Mouse (Mus musculus) embryo, embryonic 10 days (tissue): Measurements from ENCODE around the gene Ccn6.

Experiments used
- DNase-seq: peaks from one replicate; pipeline ENCODE4 v3.0.0-alpha.2; 2015; ENCODE audit warnings: low spot score

Gene Ccn6

DNA sequence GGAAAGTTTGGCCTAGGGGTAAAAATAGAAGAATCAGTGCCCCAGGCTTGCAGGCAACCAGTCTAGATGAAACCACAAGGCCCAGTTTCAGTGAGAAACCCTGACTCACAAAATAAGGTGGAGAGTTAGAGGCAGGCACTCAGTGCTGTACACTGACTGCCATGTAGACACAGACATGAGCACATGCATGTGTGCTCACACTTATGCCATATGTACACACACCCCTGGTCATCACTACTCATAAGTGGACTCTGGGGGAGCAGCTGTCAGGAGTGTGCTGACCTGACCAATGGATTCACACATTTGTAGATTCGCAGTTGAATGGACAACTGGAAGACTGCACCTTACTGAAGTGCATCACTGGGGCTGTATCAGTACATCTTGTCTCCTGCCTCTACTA, 2.2 kb downstream of the Ccn6 start:
- no peak for DNase-seq

DNA sequence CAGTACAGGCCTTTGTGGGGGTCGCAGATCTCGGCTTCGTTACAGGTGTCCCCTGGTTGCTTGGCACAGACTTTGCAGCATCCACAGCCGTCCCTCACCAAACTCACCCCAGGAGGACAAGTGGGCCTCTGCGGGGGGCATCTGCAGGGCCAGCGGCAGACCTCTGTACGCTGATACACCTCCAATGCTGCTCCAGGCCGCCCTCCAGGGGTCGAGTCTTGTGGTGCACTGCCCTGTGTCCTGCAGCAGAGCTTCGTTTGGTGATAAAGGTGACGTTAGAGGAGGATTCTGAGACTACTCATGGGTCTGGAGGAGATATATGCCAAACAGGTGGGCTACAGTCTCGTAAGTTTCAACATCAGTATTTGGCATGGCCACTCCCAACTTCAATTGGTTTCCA, 5.3 kb downstream of the Ccn6 start:
- no peak for DNase-seq

GRCm38 (mm10) chr10:39157321-39157720, 6.3 kb downstream of the Ccn6 start:
- DNase-seq: no peak

- no peak for DNase-seq
Measured at GRCm38 (mm10) chr10:39156719-39157118, 6.9 kb downstream of the Ccn6 start.

DNA sequence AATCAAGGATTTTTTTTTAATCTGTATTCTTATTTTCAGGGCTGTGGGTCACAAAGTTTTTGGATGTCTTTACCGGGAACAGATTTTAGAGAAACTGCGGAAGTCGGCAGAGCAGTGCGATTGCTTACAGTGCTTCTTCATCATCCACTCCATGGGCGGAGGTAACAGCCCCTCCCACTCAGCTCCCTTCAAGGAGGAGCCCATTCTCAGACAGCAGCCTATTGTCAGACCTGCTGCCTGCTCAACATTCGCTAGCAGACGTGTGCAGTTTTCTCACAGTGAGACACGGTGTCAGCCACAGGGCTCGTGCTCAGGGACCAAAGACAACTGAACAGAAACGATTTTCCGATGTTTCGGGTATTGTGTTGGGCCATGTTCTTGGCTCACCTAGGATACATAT, 21.4 kb downstream of the Ccn6 start:
- DNase-seq: no peak

GRCm38 (mm10) chr10:39141401-39141800, 22.2 kb downstream of the Ccn6 start:
- DNase-seq: no peak

DNA sequence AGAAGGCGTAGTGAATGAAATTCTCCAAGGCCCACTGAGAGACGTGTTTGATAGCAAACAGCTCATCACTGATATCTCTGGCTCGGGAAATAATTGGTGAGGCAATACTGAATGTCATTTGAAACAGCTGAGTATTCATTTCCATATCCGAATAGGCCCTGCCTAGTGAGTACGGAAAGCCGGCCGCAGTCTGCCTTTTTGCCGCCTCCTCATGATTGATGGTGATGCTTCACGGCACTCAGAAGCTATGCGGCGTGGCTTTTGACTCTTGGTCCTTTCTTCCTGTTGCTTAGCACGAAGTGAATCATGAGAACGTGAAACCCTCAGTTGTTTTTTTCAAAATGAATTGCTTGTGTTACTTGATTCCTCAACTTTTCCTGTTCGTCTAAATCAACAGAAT, 22.8 kb downstream of the Ccn6 start:
- peak; percentile 37 for DNase-seq

GRCm38 (mm10) chr10:39138761-39139160, 24.8 kb downstream of the Ccn6 start:
- DNase-seq: no peak

- DNase-seq: no peak
Measured at GRCm38 (mm10) chr10:39137766-39138165, 25.8 kb downstream of the Ccn6 start.

DNA sequence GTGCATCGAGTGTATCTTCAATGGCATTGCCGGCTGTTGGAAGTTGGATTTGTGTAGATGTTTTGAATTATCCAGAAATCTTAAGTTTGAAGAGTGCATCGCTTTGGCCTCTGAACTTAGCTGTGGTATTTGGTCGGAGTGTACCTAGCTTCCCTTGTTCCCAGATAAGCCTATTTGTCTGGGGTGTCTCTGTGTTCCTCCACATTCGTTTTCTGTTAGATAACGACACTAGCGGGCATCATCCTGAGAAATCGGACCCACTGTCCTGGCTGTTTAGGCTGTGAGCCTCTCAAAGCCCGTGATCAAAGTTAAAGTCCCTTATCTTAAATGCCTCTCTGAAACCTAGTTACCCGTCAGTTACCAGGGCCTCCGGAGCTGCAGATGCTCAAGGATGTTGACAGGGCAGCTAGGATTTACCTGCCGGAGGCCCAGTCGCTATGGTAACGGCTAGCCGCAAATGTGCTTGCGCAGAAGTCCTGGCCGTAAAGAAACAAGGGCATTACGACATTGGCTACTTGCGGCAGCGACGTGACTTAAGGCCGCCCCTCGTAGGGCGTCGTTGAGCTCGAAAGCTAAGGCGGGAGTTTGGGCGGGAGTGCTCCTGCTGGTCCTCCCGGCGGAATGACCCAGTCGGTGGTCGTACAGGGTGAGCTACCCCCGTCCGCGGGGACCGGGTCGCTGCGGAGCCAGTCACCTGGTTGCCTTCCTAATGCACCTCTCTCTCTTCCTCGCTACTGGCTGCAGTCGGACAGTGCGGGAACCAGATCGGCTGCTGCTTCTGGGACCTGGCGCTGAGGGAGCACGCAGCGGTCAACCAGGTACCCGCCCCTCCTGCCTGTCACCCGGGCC, 29.9 kb downstream of the Ccn6 start, which contains the start of the genes Fam229b and Tube1:
Gene Fam229b, minus strand, starts transcription at position 453 of the 849 bp plus-strand sequence.
Gene Tube1, plus strand, starts transcription at position 515 of the 849 bp plus-strand sequence.
- peak; percentile 98 for DNase-seq

- no peak for DNase-seq
Measured at GRCm38 (mm10) chr10:39121412-39121811, 42.2 kb downstream of the Ccn6 start.

DNA sequence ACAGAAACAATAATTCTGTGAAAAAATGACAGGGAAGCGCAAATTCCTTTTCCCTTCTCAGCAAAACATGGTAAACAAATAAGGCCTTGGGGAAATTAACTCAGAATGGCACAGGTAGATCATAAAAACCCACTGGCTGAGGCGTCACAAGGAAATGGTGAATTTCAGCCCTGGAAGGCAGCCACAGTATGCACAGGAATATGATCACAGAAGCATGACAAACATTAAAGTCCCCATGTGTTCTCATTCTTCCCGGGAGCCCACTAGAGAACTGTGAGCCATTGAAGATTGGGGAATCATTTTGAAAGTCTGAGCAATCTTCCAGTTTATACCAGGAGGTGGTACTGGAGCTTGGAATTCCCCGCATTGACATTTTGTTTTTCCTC, 54.1 kb downstream of the Ccn6 start:
- DNase-seq: no peak

GRCm38 (mm10) chr10:39108837-39109488, 54.6 kb downstream of the Ccn6 start:
- DNase-seq: no peak

DNA sequence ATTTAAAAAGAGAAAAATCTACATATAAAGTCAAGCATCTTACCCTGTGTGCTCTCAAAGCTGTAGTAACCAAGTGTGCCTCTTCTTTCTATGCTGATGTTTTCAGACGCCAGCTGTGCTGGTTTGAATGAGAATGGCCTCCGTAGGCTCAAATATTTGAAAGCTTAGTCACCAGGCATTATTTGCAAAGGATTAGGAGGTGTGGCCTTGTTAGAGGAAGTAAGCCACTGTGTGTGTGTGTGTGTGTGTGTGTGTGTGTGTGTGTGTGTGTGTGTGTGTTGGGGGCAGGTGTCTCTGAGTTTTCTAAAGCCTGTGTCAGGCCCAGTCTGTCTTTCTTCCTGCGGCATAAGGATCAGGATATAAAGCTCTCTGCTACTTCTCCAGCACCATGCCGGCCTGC, 56.7 kb downstream of the Ccn6 start:
- DNase-seq: peak; percentile 15

GRCm38 (mm10) chr10:39106413-39106812, 57.2 kb downstream of the Ccn6 start:
- DNase-seq: no peak

- DNase-seq: no peak
Measured at GRCm38 (mm10) chr10:39104803-39105449, 58.7 kb downstream of the Ccn6 start.
